Mouse (Mus musculus) lung, postnatal 0 days (tissue): ENCODE results near the gene Skil.

Source experiments
- CTCF ChIP-seq: IDR thresholded peaks from 2 replicates; pipeline ENCODE4 v1.5.1; 2016; ENCODE audit warnings: antibody characterized with exemption, mild to moderate bottlenecking
- EP300 ChIP-seq: IDR thresholded peaks from 2 replicates; pipeline ENCODE4 v1.6.1; 2016; ENCODE audit warnings: antibody characterized with exemption, mild to moderate bottlenecking, control low read depth

GRCm38 (mm10) chr3:31098556-31098955, 3.7 kb downstream of the Skil start:
- no peak for TF ChIP-seq EP300
- no peak for TF ChIP-seq CTCF
